Mouse (Mus musculus) heart, embryonic 16.5 days (tissue): Measurements from ENCODE around the gene Fam83g. TPM values are rescaled to one million over a fixed set of nuclear protein-coding genes. Genes with fewer than 3 reads are reported as not detected.

Experiments used
- ATAC-seq: fragments of 200-750 bp; cut with Nextera tagmentation; replicated peaks from 2 replicates; pipeline ENCODE4 v1.8.0; 2017; ENCODE audit warnings: moderate number of reproducible peaks; ENCODE audit not compliant: insufficient read depth, low FRiP score; ENCODE audit errors: extremely low read depth
- H3K27ac ChIP-seq: fragments of 300-500 bp; sonication (generic); 2 replicates; pipeline ENCODE4 v1.5.1; 2014; ENCODE audit warnings: mild to moderate bottlenecking, low read length, control low read depth, moderate library complexity
- H3K27me3 ChIP-seq: fragments of 300-500 bp; sonication (generic); 2 replicates; pipeline ENCODE4 v1.6.1; 2014; ENCODE audit warnings: low read length, mixed read lengths; ENCODE audit not compliant: control insufficient read depth, insufficient read depth
- H3K36me3 ChIP-seq: fragments of 300-500 bp; sonication (generic); 2 replicates; pipeline ENCODE4 v1.6.1; 2014; ENCODE audit not compliant: control insufficient read depth, insufficient read depth
- H3K4me1 ChIP-seq: fragments of 300-500 bp; sonication (generic); 2 replicates; pipeline ENCODE4 v1.6.1; 2014; ENCODE audit warnings: low read length, mixed read lengths; ENCODE audit not compliant: control insufficient read depth, insufficient read depth
- H3K4me2 ChIP-seq: fragments of 300-500 bp; sonication (generic); 2 replicates; pipeline ENCODE4 v1.6.1; 2014; ENCODE audit warnings: low read depth, mild to moderate bottlenecking, control low read depth, low read length
- H3K4me3 ChIP-seq: fragments of 300-500 bp; sonication (generic); 2 replicates; pipeline ENCODE4 v1.5.1; 2014; ENCODE audit warnings: mild to moderate bottlenecking, control low read depth, low read length
- H3K9ac ChIP-seq: fragments of 300-500 bp; sonication (generic); 2 replicates; pipeline ENCODE4 v1.6.1; 2014; ENCODE audit warnings: low read length, control low read depth
- H3K9me3 ChIP-seq: fragments of 300-500 bp; sonication (generic); replicated peaks from 2 replicates; pipeline ENCODE4 v1.6.1; 2016; ENCODE audit warnings: low read length; ENCODE audit not compliant: control insufficient read depth
- WGBS: fragments of 180-500 bp; shearing (Covaris S2); extraction: QIAGEN DNeasy Blood & Tissue Kit; methylation state at CpG from one replicate; pipeline ENCODE4 v1.1.7; 2014; 5-methylcytosine and 5-hydroxymethylcytosine counted together
- polyA plus RNA-seq: library from polyadenylated mRNA; unstranded; fragments of >200 nt; fragmentation: Nextera tagmentation; extraction: Ambion mirVana; gene quantifications from 2 replicates; pipeline ENCODE4 v1.2.1, GENCODE M21; 2015

The Fam83g gene
- polyA plus RNA-seq, 1 experiment from 2014 or later: 1.5 TPM

DNA sequence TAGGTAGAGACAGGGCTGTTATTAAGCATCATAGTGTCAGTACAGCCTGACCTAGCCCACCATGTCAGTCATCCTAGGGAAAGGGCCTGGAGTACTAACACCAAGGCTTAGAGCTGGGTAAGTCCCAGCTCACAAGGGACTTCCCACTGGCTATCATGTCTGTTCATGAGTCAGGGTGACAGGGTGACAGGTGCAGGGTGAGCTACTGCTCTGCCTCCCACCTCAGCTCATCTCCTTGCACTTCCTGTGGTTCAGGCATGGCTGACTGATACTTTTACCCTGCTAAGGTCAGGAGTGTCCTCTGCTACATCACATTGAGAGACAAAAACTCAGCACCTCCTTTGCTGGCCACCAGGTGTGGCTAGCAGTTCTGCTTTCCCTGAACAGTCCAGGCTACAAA, 15.0 kb downstream of the Fam83g start:
- no peak overlapping the region for H3K4me3 ChIP-seq
- no peaks in the 10 kb centered on the region for H3K36me3 ChIP-seq
- H3K27ac ChIP-seq: no peak overlapping the region
- no peaks in the 10 kb centered on the region for H3K27me3 ChIP-seq
- no peak for ATAC-seq
- no peaks in the 10 kb centered on the region for H3K9me3 ChIP-seq
- H3K4me1 ChIP-seq: peaks cover 3% of the 10 kb centered on the region; the same call in 1 of the 2 replicates
- no peak overlapping the region for H3K4me2 ChIP-seq
- no peak overlapping the region for H3K9ac ChIP-seq

DNA sequence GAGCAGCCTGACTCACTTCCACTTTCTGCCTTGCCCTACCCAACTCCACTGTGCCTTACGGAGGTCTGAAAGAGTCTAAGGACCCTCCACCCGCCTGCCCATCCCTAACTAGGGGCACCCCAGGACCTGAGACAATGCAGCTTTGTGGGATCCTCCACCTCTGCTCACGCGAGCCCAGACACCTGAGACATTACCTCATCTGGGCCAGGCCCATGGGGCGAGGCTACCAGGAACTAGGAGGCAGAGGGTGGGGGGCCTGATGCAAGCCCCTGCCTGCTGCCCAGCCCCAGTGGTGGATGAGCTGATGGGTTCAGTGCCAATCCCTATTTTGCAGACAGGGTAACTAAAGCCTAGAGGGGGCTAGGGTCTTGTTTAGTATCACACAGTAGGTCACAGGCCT, 15.6 kb downstream of the Fam83g start:
- Histone ChIP-seq H3K4me2 (no peak overlapping the region), H3K27ac (no peak overlapping the region), H3K9ac (no peak overlapping the region), H3K9me3 (no peaks in the 10 kb centered on the region), H3K4me3 (no peak overlapping the region), H3K27me3 (no peaks in the 10 kb centered on the region), H3K36me3 (no peaks in the 10 kb centered on the region), H3K4me1 (peaks cover 3% of the 10 kb centered on the region; the same call in 1 of the 2 replicates)
- whole genome bisulfite sequencing: 76% methylated on average over 5 of the region's 5 CpGs
- no peak for ATAC-seq

DNA sequence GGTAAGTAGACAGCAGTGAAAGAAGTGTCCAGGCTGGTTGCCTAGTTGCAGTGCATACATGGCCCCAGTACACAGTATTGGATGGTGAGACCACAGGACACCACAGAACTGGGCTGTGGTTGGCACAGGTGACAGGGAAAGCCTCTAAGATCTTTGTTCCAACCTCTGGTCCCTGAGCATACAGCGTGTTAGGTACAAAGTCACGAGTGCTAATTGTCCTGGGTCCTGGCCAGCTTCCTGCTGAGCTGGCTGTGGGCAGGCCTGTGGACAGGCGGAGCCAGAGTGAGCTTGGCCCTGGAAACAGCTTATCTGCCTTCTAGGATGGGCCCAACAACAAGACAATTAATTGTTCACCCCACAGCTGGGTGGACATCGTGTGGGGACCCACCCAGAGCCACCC, 16.0 kb downstream of the Fam83g start:
- Histone ChIP-seq H3K36me3 (no peaks in the 10 kb centered on the region), H3K4me1 (peaks cover 3% of the 10 kb centered on the region; the same call in 1 of the 2 replicates), H3K27me3 (no peaks in the 10 kb centered on the region), H3K9me3 (no peaks in the 10 kb centered on the region), H3K4me3 (no peak overlapping the region), H3K9ac (no peak overlapping the region), H3K27ac (no peak overlapping the region), H3K4me2 (no peak overlapping the region)
- ATAC-seq: no peak
- 50% methylated on average over 4 of the region's 4 CpGs for WGBS

DNA sequence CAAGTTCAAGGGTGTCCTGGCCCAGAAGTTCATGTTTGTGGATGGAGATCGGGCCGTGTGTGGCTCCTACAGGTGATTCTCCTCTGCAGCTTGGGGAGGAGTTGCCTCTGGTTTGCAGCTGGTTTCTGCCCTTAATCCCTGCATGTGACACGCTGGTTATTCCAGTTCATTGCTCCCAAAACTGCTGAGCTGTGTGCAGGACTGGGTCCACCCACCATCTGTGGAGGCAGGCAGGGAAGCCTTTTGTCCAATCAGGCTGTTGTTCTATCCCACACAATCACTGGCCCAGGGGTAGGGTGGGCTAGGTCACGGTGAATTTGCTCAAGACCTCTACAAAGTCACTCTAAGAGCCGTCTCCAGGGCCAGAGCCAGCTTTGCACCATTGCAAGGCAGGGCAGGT, 17.8 kb downstream of the Fam83g start:
- no peak for ATAC-seq
- H3K9ac ChIP-seq: no peak overlapping the region
- 79% methylated on average over 5 of the region's 5 CpGs for WGBS

DNA sequence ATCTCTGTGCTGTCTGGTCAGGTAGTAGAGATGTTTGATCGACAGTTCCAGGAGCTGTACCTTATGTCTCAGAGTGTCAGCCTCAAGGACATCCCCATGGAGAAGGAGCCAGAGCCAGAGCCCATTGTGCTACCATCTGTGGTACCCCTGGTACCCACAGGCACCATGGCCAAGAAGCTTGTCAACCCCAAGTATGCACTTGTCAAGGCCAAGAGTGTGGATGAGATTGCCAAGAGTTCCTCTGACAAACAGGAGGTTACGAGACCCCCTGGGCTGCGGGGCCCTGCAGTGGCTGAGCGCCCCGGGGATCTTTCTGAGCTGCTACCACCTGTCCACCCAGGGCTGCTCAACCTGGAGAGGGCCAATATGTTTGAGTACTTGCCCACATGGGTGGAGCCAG, 18.6 kb downstream of the Fam83g start:
- Histone ChIP-seq H3K27ac (no peak overlapping the region), H3K36me3 (no peaks in the 10 kb centered on the region), H3K27me3 (no peaks in the 10 kb centered on the region), H3K4me1 (peaks cover 3% of the 10 kb centered on the region; the same call in 1 of the 2 replicates), H3K4me3 (no peak overlapping the region), H3K4me2 (no peak overlapping the region), H3K9me3 (no peaks in the 10 kb centered on the region), H3K9ac (no peak overlapping the region)
- 90% methylated on average over 5 of the region's 5 CpGs for WGBS
- ATAC-seq: no peak

More for the DNA sequence above, 17.8 kb downstream of the Fam83g start:
- Histone ChIP-seq H3K27ac (no peak overlapping the region), H3K4me1 (peaks cover 3% of the 10 kb centered on the region; the same call in 1 of the 2 replicates), H3K9me3 (no peaks in the 10 kb centered on the region), H3K27me3 (no peaks in the 10 kb centered on the region), H3K4me3 (no peak overlapping the region), H3K4me2 (no peak overlapping the region), H3K36me3 (no peaks in the 10 kb centered on the region)

DNA sequence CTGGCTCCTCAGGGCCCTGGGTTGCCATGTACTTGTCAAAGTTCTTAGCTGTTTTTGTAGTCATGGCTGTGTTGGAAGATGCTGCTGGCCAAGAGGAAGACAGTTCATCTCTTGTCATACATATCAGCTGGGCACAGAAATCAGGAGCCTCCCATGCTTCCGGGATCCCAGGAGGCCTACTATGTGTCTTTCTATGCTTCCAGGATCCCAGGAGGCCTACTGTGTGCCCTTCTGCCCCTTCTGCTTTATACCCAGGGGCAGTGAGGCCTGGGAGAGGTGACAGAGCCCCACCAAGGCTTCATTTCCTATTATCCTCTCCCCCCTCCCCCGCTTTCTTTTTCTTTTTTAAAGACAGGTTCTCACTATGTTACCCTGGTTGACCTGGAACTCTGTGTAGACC, 21.7 kb downstream of the Fam83g start:
- Histone ChIP-seq H3K4me3 (no peak overlapping the region), H3K27ac (no peak overlapping the region), H3K4me1 (no peaks in the 10 kb centered on the region), H3K9me3 (no peaks in the 10 kb centered on the region), H3K9ac (no peak overlapping the region), H3K27me3 (no peaks in the 10 kb centered on the region), H3K36me3 (no peaks in the 10 kb centered on the region), H3K4me2 (no peak overlapping the region)
- no peak for ATAC-seq
- 88% methylated on average over 2 of the region's 2 CpGs for WGBS

DNA sequence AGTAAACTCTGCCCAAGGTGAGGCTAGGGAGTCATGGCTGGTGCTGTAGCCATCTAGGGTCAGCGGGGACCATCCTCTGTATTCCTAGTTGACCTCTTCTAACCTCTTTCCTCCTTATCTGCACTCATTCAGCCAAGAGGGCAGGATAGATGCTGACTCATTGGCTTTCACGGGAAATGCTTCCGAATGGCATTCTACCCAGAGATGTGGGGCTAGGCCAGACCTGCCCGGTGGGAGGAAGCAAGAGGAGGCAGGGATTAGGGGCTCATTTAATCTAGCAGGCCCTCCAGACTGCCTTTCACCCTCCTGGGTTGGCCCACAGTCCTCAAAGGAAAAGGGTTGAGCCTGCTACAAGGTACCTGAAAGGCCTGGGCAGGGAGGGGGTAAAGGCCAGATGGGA, 22.3 kb downstream of the Fam83g start:
- no peak overlapping the region for H3K4me3 ChIP-seq
- H3K36me3 ChIP-seq: no peaks in the 10 kb centered on the region
- no peak for ATAC-seq
- H3K27me3 ChIP-seq: no peaks in the 10 kb centered on the region
- 44% methylated on average over 4 of the region's 4 CpGs for WGBS
- H3K9ac ChIP-seq: no peak overlapping the region
- no peaks in the 10 kb centered on the region for H3K4me1 ChIP-seq
- no peak overlapping the region for H3K4me2 ChIP-seq
- no peak overlapping the region for H3K27ac ChIP-seq
- no peaks in the 10 kb centered on the region for H3K9me3 ChIP-seq

DNA sequence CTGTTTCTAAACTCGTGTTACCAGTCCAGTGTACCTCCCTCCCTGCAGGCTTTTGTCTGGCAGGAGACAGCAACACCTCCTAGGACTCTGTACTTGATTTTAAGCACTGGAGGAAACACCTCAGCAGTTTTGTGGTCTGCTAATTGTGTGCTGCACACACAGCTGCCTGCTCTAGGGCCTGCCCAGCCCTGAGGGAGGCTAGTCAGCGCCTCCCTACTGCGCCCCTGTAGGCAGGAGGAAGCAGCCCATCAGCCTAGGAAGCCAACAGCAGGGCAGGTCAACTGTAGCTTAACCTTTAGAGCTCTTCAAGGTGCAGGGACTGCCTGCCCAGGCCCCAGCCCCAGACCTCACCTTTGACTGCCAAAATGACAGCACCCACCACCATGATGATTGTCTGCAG, 25.0 kb downstream of the Fam83g start:
- ATAC-seq: no peak
- 77% methylated on average over 3 of the region's 3 CpGs for WGBS

DNA sequence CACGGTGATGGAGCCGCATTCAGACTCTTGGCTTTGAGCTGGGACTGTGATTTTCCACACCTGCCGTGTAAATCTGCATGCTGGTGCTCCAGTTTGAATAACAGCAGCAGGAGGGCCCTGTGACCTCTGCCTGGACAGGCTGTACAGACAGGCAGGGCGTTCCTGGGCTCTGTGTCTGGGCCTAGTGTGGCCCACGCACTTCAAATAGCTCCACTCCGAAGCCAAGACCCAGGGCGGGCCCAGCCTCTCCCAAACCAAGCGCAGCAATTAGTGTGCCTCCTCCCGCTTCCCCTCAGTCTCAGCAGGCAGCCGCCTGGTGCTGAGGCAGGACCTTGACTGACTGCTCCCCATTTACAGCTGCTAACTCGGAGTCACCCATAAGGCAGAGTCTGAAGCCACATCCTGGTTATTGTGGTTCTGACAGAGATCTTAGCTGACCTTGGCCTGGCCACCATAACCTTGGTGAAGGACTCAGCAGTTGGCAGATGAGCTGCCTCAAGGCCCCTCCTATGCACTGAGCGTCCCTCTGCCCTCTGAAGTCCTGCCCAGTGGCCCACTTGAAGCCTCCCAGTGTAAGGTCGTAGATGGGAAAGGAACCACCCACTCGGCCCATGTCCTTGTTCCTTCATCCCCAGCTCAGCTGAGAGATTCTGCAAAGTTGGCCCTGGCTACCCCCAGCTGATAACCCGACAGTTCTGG, 29.4 kb downstream of the Fam83g start:
- Histone ChIP-seq H3K27me3 (no peaks in the 10 kb centered on the region), H3K4me2 (no peak overlapping the region), H3K9ac (no peak overlapping the region), H3K4me1 (no peaks in the 10 kb centered on the region), H3K27ac (no peak overlapping the region), H3K36me3 (no peaks in the 10 kb centered on the region), H3K9me3 (no peaks in the 10 kb centered on the region), H3K4me3 (no peak overlapping the region)
- 65% methylated on average over 15 of the region's 15 CpGs for WGBS
- ATAC-seq: no peak

More for the DNA sequence above, 25.0 kb downstream of the Fam83g start:
- Histone ChIP-seq H3K4me3 (no peak overlapping the region), H3K27me3 (no peaks in the 10 kb centered on the region), H3K4me2 (no peak overlapping the region), H3K9me3 (no peaks in the 10 kb centered on the region), H3K9ac (no peak overlapping the region), H3K36me3 (no peaks in the 10 kb centered on the region), H3K4me1 (no peaks in the 10 kb centered on the region), H3K27ac (no peak overlapping the region)
